Mouse (Mus musculus): ENCODE data around the gene Pak1ip1. TPM values are rescaled to one million over a fixed set of nuclear protein-coding genes. Genes with fewer than 3 reads are reported as not detected.

The Pak1ip1 gene
- polyA plus RNA-seq, 1 experiment from 2014 or later = 68.3 TPM

- 92% methylated on average over 4 of the region's 4 CpGs for WGBS
- H3K36me3 ChIP-seq (ENCODE audit: control insufficient read depth, insufficient read depth, low read length) = no peaks in the 10 kb centered on the region
- no peaks in the 10 kb centered on the region for H3K4me1 ChIP-seq (ENCODE audit: control insufficient read depth, insufficient read depth, low read length)
- H3K27ac ChIP-seq (ENCODE audit: low read length) = no peak overlapping the region
- no peak for ATAC-seq (ENCODE audit: insufficient number of reproducible peaks, insufficient read depth, low FRiP score, low read depth)
- no peak overlapping the region for H3K9ac ChIP-seq (replicated peaks; ENCODE audit: low read depth, low read length)
- no peak overlapping the region for H3K4me3 ChIP-seq (ENCODE audit: low read depth, low read length)
- no peaks in the 10 kb centered on the region for H3K27me3 ChIP-seq (ENCODE audit: control insufficient read depth, insufficient read depth, low read length)
- H3K4me2 ChIP-seq (replicated peaks; ENCODE audit: low read depth, low read length) = no peak overlapping the region
- H3K9me3 ChIP-seq (ENCODE audit: control insufficient read depth, low read depth, low read length) = no peaks in the 10 kb centered on the region
Observed at GRCm38 (mm10) chr13:41042511-41042910, 41.7 kb downstream of the Pak1ip1 start.

- H3K27ac ChIP-seq (ENCODE audit: low read length) = no peak overlapping the region
- H3K4me2 ChIP-seq (replicated peaks; ENCODE audit: low read depth, low read length) = no peak overlapping the region
- 86% methylated on average over 8 of the region's 8 CpGs for WGBS
- no peaks in the 10 kb centered on the region for H3K9me3 ChIP-seq (ENCODE audit: control insufficient read depth, low read depth, low read length)
- H3K9ac ChIP-seq (replicated peaks; ENCODE audit: low read depth, low read length) = no peak overlapping the region
- no peaks in the 10 kb centered on the region for H3K4me1 ChIP-seq (ENCODE audit: control insufficient read depth, insufficient read depth, low read length)
- no peaks in the 10 kb centered on the region for H3K27me3 ChIP-seq (ENCODE audit: control insufficient read depth, insufficient read depth, low read length)
- no peaks in the 10 kb centered on the region for H3K36me3 ChIP-seq (ENCODE audit: control insufficient read depth, insufficient read depth, low read length)
- no peak overlapping the region for H3K4me3 ChIP-seq (ENCODE audit: low read depth, low read length)
- ATAC-seq (ENCODE audit: insufficient number of reproducible peaks, insufficient read depth, low FRiP score, low read depth) = no peak
Observed at GRCm38 (mm10) chr13:41045901-41046300, 45.1 kb downstream of the Pak1ip1 start.

GRCm38 (mm10) chr13:41047280-41047679 lies 46.5 kb downstream of the Pak1ip1 start:
- H3K27ac ChIP-seq (ENCODE audit: low read length) = no peak overlapping the region
- H3K9ac ChIP-seq (replicated peaks; ENCODE audit: low read depth, low read length) = no peak overlapping the region
- no peaks in the 10 kb centered on the region for H3K9me3 ChIP-seq (ENCODE audit: control insufficient read depth, low read depth, low read length)
- no peaks in the 10 kb centered on the region for H3K36me3 ChIP-seq (ENCODE audit: control insufficient read depth, insufficient read depth, low read length)
- H3K4me2 ChIP-seq (replicated peaks; ENCODE audit: low read depth, low read length) = no peak overlapping the region
- WGBS = 83% methylated on average over 6 of the region's 6 CpGs
- H3K4me3 ChIP-seq (ENCODE audit: low read depth, low read length) = no peak overlapping the region
- no peak for ATAC-seq (ENCODE audit: insufficient number of reproducible peaks, insufficient read depth, low FRiP score, low read depth)
- no peaks in the 10 kb centered on the region for H3K4me1 ChIP-seq (ENCODE audit: control insufficient read depth, insufficient read depth, low read length)
- no peaks in the 10 kb centered on the region for H3K27me3 ChIP-seq (ENCODE audit: control insufficient read depth, insufficient read depth, low read length)

GRCm38 (mm10) chr13:41051965-41052364 lies 51.1 kb downstream of the Pak1ip1 start:
- Histone ChIP-seq H3K9me3 (ENCODE audit: control insufficient read depth, low read depth, low read length) (no peaks in the 10 kb centered on the region), H3K36me3 (ENCODE audit: control insufficient read depth, insufficient read depth, low read length) (no peaks in the 10 kb centered on the region), H3K27me3 (ENCODE audit: control insufficient read depth, insufficient read depth, low read length) (no peaks in the 10 kb centered on the region), H3K27ac (ENCODE audit: low read length) (no peak overlapping the region), H3K4me3 (ENCODE audit: low read depth, low read length) (no peak overlapping the region), H3K4me2 (replicated peaks; ENCODE audit: low read depth, low read length) (no peak overlapping the region), H3K4me1 (ENCODE audit: control insufficient read depth, insufficient read depth, low read length) (no peaks in the 10 kb centered on the region), H3K9ac (replicated peaks; ENCODE audit: low read depth, low read length) (no peak overlapping the region)
- WGBS = 71% methylated on average over 5 of the region's 5 CpGs
- ATAC-seq (ENCODE audit: insufficient number of reproducible peaks, insufficient read depth, low FRiP score, low read depth) = no peak

Other genes with a start within 250 kb of the Pak1ip1 start
- gene Gcnt2, start 141.3 kb upstream of the Pak1ip1 start, polyA plus RNA-seq (2014; fragmentation: Nextera tagmentation; extraction: Ambion mirVana) = 8.3 and 8.4 TPM in 2 replicates
- gene Tmem14c, start 15.3 kb downstream of the Pak1ip1 start, polyA plus RNA-seq (2014; fragmentation: Nextera tagmentation; extraction: Ambion mirVana) = 225 and 228 TPM in 2 replicates
- gene Mak, start 78.7 kb downstream of the Pak1ip1 start, polyA plus RNA-seq (2014; fragmentation: Nextera tagmentation; extraction: Ambion mirVana) = 0.90 and 1.1 TPM in 2 replicates
- not detected in 2 replicates for gene Gcm2, start 110.0 kb downstream of the Pak1ip1 start, polyA plus RNA-seq (2014; fragmentation: Nextera tagmentation; extraction: Ambion mirVana)
- 0.18 and 0.54 TPM in 2 replicates for gene Sycp2l, start 113.3 kb downstream of the Pak1ip1 start, polyA plus RNA-seq (2014; fragmentation: Nextera tagmentation; extraction: Ambion mirVana)
- gene Elovl2, start 219.4 kb downstream of the Pak1ip1 start, polyA plus RNA-seq (2014; fragmentation: Nextera tagmentation; extraction: Ambion mirVana) = 6.9 TPM in 2 replicates
- gene Smim13, start 248.8 kb downstream of the Pak1ip1 start, polyA plus RNA-seq (2014; fragmentation: Nextera tagmentation; extraction: Ambion mirVana) = 13.5 and 15.1 TPM in 2 replicates

Data from stomach, embryonic 14.5 days (tissue).